Comparison of ENCODE assay signal across 8 mouse cellular contexts in the genomic region with DNA sequence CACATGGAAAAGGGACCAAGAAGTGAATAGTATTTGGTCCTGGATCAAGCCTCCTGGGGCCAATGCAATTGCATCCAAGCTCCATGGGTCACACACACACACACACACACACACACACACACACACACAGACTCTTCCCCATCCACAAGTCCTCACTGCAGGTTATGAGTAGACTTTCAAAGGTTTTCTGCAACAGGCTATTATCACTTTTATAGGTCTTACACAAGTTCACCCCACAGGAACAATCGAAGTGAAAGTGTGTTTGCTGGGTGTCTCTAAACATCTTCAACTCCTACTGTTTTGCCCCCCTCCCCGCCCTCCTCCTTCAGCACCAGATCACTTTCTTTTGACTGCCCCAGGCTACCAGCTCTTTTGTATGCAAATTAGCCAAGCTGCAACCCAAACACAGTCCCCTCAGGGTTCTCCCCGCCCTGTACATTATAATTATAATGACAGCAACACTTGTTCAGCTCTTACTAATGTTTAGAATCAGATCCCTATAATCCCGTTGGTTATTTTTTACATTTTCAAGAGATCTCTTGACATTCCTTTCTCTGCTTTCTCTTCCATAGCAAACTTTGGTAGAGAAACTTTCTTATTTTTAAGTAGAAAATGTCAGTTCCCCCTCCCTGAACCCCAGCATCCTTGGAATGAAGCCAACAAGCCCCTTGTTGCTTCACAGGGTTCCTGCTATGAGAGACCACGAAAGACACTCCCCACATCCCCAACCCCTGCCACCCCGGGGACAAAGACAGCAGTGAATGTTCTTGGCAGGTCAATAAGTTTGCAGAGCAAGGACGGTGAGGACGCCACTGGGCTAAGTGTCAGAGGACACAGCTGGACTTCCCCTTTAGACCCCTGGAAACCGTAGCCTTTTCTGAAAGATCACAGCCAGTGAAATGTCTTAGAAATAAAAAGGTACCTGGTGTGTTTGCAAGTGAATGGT. TPM values are rescaled to one million over a fixed set of nuclear protein-coding genes. Genes with fewer than 3 reads are reported as not detected.
DNase-seq lines count a peak whose midpoint lies in the region; ATAC-seq and TF ChIP-seq lines count a peak whose summit lies in the region.

No protein-coding gene starts in this region.

- peak overlapping the region; percentile 51 for H3K4me3 ChIP-seq in kidney, adult 2 months (ENCODE audit: insufficient read depth, low read depth, low read length)
- peak overlapping the region; percentile 45 for H3K4me3 ChIP-seq in hindbrain, embryonic 10.5 days
- peak overlapping the region; percentile 29 for H3K4me3 ChIP-seq in midbrain, embryonic 12.5 days

- ATAC-seq in midbrain, embryonic 12.5 days (ENCODE audit: low FRiP score, low read depth): peak; percentile 79
- ATAC-seq in monocyte, adult 5-6 weeks (replicated peaks; ENCODE audit: insufficient number of reproducible peaks, low FRiP score, low TSS enrichment, poor library complexity, severe bottlenecking): no peak

- no peak for TF ChIP-seq POLR2A in kidney, adult 2 months (IDR thresholded peaks at IDR 0.05; ENCODE audit: low read depth, low read length)

- H3K9ac ChIP-seq in midbrain, embryonic 12.5 days (replicated peaks): no peak overlapping the region

- H3K4me2 ChIP-seq in midbrain, embryonic 12.5 days (replicated peaks): peak overlapping the region; percentile 45

- 18% methylated on average over 9 of the region's 9 CpGs for WGBS in kidney, adult 2 months
- WGBS in hindbrain, embryonic 10.5 days: 2% methylated on average over 9 of the region's 9 CpGs
- 1% methylated on average over 9 of the region's 9 CpGs for WGBS in midbrain, embryonic 12.5 days

- no peaks in the 10 kb centered on the region for H3K9me3 ChIP-seq in hindbrain, embryonic 10.5 days
- no peaks in the 10 kb centered on the region for H3K9me3 ChIP-seq in midbrain, embryonic 12.5 days

- no peaks in the 10 kb centered on the region for H3K27me3 ChIP-seq in kidney, adult 2 months (replicated peaks; ENCODE audit: control insufficient read depth, insufficient read depth, low read length)
- H3K27me3 ChIP-seq in hindbrain, embryonic 10.5 days (ENCODE audit: insufficient read depth, poor library complexity, severe bottlenecking): peaks cover 6% of the 10 kb centered on the region; the same call in 1 of the 2 replicates
- H3K27me3 ChIP-seq in midbrain, embryonic 12.5 days: peaks cover 3% of the 10 kb centered on the region; the same call in 1 of the 2 replicates

- H3K27ac ChIP-seq in kidney, adult 2 months (ENCODE audit: insufficient read depth, low read depth, low read length): no peak overlapping the region
- peak overlapping the region; percentile 69 for H3K27ac ChIP-seq in hindbrain, embryonic 10.5 days
- H3K27ac ChIP-seq in midbrain, embryonic 12.5 days (replicated peaks): no peak overlapping the region

- H3K36me3 ChIP-seq in kidney, adult 2 months (ENCODE audit: control insufficient read depth, insufficient read depth, low read length): no peaks in the 10 kb centered on the region
- H3K36me3 ChIP-seq in hindbrain, embryonic 10.5 days: no peaks in the 10 kb centered on the region
- H3K36me3 ChIP-seq in midbrain, embryonic 12.5 days: no peaks in the 10 kb centered on the region

- no peak for DNase-seq in kidney, adult 2 months
- DNase-seq in kidney, adult 11 months: no peak
- peak; percentile 53 for DNase-seq in WW6 (ENCODE audit: low read depth, low spot score)
- DNase-seq in hindbrain, embryonic 10.5 days (ENCODE audit: low spot score): peak; percentile 27
- DNase-seq in spleen, postnatal 10 days (ENCODE audit: low spot score in 2 of 2): no peak
- DNase-seq in right cerebral cortex, postnatal 25 days: no peak

- H3K4me1 ChIP-seq in kidney, adult 2 months (ENCODE audit: control insufficient read depth, insufficient read depth, low read length): no peaks in the 10 kb centered on the region
- peaks cover 23% of the 10 kb centered on the region for H3K4me1 ChIP-seq in hindbrain, embryonic 10.5 days (replicated peaks)
- H3K4me1 ChIP-seq in midbrain, embryonic 12.5 days: peaks cover 18% of the 10 kb centered on the region

- TF ChIP-seq CTCF in kidney, adult 2 months (conservative IDR thresholded peaks at IDR 0.05; ENCODE audit: insufficient read depth, insufficient read length, low read depth, low read length): no peak

RNA-seq across cellular contexts. Expression of a gene that starts 0.7 kb away (rescaled TPM):
- polyA plus RNA-seq in kidney, adult 2 months (2012; rRNA removed): 3.9 and 5.1 TPM in 2 replicates
- 2.2 and 7.4 TPM in 2 replicates for polyA plus RNA-seq in hindbrain, embryonic 10.5 days (2016; fragmentation: Nextera tagmentation; extraction: Ambion mirVana)
- 10.6 and 12.8 TPM in 2 replicates for polyA plus RNA-seq in midbrain, embryonic 12.5 days (2016; fragmentation: Nextera tagmentation; extraction: Ambion mirVana)
- total RNA-seq in monocyte, adult 5-6 weeks (2017): not detected in 3 replicates

Comparison
In these comparisons a context has a peak if more than half of its experiments do, and no peak if none do; other contexts are left out.
1. DNase-seq: peak in WW6 (single experiment) and hindbrain, embryonic 10.5 days (single experiment); none in kidney, adult 2 months (single experiment), kidney, adult 11 months (single experiment), spleen, postnatal 10 days (0 of 2) and right cerebral cortex, postnatal 25 days (single experiment).
2. Peak in every context shown above with its lines, with median percentiles within 50 percentile points of each other: H3K4me3 ChIP-seq.